Mouse (Mus musculus): ENCODE data around the gene Map4k4. TPM values are rescaled to one million over a fixed set of nuclear protein-coding genes. Genes with fewer than 3 reads are reported as not detected.

The Map4k4 gene
- polyA plus RNA-seq, 1 experiment from 2014 or later: 14.7 TPM

DNA sequence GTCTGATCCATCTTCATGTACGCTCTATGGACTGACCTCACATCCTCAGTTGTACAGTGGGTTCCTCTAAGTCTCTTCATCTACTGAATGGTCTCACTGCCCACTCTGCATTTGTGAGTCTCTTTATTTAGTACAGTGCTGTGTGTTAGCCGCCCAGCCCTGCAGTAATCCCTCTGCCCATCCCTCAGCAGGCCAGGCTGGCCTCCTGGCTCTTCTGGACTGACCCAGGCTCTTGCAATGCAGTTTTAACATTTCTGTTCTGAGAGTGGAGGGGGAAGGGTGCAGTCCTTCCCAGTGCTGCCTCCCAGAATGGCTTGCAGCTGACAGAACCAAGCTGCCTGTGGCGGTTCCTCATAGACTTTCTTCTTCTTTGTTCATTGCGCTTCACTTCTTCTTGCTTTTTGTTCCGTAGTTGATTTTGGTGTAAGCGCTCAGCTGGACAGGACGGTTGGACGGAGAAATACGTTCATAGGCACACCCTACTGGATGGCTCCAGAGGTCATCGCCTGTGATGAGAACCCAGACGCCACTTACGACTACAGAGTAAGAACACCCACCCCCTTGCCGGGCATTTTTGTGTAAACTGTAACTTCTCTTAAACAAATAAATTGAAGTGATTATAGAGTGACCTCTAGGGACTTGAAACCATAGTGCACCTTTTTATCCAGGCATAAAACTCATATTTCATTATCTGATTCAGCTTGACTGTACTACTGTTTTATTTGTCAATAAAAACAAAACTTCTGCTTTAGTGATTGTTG, 82.2 kb downstream of the Map4k4 start:
- H3K4me1 ChIP-seq (ENCODE audit: control insufficient read depth, insufficient read depth, low read length): no peaks in the 10 kb centered on the region
- no peak overlapping the region for H3K27ac ChIP-seq (ENCODE audit: low read length)
- H3K4me2 ChIP-seq (ENCODE audit: low read depth, low read length): no peak overlapping the region
- H3K9me3 ChIP-seq (replicated peaks; ENCODE audit: control insufficient read depth, low read length): no peaks in the 10 kb centered on the region
- 74% methylated on average over 13 of the region's 13 CpGs for WGBS
- no peak overlapping the region for H3K9ac ChIP-seq (ENCODE audit: low read length)
- peaks cover 34% of the 10 kb centered on the region for H3K36me3 ChIP-seq (ENCODE audit: control insufficient read depth, insufficient read depth)
- H3K27me3 ChIP-seq (ENCODE audit: control insufficient read depth, insufficient read depth, low read length): no peaks in the 10 kb centered on the region
- peak; percentile 14; the same call in 1 of the 2 replicates for ATAC-seq (replicated peaks; ENCODE audit: extremely low read depth, insufficient read depth, low FRiP score)
- H3K4me3 ChIP-seq (ENCODE audit: low read length): no peak overlapping the region

DNA sequence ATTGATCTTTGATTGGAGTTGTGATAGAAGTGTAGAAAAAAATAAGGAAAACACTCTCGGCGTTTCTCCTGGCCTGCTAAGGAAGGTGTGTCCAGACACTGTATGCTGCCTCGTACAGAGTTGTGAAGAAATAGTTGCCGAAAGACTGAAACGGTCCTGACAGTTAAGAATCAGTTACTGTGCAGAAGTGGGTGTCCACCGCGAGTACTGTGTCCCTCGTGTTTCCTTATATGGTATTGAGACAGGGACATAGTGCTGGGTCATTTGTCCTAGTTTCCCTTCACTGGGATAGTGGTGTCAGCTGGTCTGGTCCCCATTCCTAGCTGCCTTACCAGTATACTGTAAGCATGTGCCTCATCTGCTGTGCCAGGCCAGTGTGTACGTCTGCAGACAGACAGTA, 83.6 kb downstream of the Map4k4 start:
- Histone ChIP-seq H3K4me1 (ENCODE audit: control insufficient read depth, insufficient read depth, low read length) (no peaks in the 10 kb centered on the region), H3K4me3 (ENCODE audit: low read length) (no peak overlapping the region), H3K27me3 (ENCODE audit: control insufficient read depth, insufficient read depth, low read length) (no peaks in the 10 kb centered on the region), H3K9me3 (replicated peaks; ENCODE audit: control insufficient read depth, low read length) (no peaks in the 10 kb centered on the region), H3K27ac (ENCODE audit: low read length) (no peak overlapping the region), H3K9ac (ENCODE audit: low read length) (no peak overlapping the region), H3K36me3 (ENCODE audit: control insufficient read depth, insufficient read depth) (peaks cover 41% of the 10 kb centered on the region), H3K4me2 (ENCODE audit: low read depth, low read length) (no peak overlapping the region)
- 58% methylated on average over 9 of the region's 9 CpGs for WGBS
- ATAC-seq (replicated peaks; ENCODE audit: extremely low read depth, insufficient read depth, low FRiP score): no peak

DNA sequence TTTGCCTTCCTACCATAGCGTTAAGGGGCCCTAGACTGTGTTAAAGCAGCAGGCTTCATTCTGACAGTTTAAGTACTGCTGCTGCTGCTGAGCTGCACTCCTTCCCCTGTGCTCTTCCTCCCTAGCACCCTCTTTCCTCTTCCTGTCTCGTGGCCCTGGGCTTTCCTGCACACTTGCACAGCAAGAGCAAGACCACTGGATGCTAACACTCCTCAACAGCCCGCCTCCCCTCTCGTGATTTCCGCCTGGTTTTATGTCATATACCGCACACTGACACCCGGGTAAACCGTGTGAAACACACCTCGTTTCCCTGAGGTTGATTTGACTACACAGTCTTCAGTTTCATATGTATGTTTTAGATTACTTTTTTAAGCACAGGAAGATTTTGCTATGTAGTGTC, 86.1 kb downstream of the Map4k4 start:
- H3K4me3 ChIP-seq (ENCODE audit: low read length): no peak overlapping the region
- WGBS: 89% methylated on average over 9 of the region's 9 CpGs
- no peak overlapping the region for H3K27ac ChIP-seq (ENCODE audit: low read length)
- H3K4me1 ChIP-seq (ENCODE audit: control insufficient read depth, insufficient read depth, low read length): no peaks in the 10 kb centered on the region
- H3K27me3 ChIP-seq (ENCODE audit: control insufficient read depth, insufficient read depth, low read length): no peaks in the 10 kb centered on the region
- peaks cover 53% of the 10 kb centered on the region for H3K36me3 ChIP-seq (ENCODE audit: control insufficient read depth, insufficient read depth)
- ATAC-seq (replicated peaks; ENCODE audit: extremely low read depth, insufficient read depth, low FRiP score): no peak
- H3K9me3 ChIP-seq (replicated peaks; ENCODE audit: control insufficient read depth, low read length): no peaks in the 10 kb centered on the region
- H3K4me2 ChIP-seq (ENCODE audit: low read depth, low read length): no peak overlapping the region
- H3K9ac ChIP-seq (ENCODE audit: low read length): no peak overlapping the region

DNA sequence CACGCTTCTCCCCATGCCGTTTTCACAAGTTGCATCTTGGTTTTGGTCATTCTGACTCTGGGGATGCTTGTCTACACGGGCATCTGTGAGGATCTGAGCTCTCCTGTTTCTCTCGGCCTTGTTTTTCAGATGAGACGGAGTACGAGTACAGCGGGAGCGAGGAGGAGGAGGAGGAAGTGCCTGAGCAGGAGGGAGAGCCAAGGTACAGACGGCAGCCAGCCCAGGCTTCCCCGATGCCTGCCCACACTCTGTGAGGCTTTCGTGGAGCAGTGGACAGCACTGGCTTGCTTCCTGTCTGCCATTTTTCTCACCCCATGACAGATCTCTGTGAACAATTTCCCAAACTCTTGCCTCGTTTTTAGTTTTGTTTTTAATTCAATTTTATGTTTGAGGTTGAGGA, 88.1 kb downstream of the Map4k4 start:
- WGBS: 69% methylated on average over 12 of the region's 12 CpGs
- H3K27me3 ChIP-seq (ENCODE audit: control insufficient read depth, insufficient read depth, low read length): no peaks in the 10 kb centered on the region
- no peaks in the 10 kb centered on the region for H3K9me3 ChIP-seq (replicated peaks; ENCODE audit: control insufficient read depth, low read length)
- H3K36me3 ChIP-seq (ENCODE audit: control insufficient read depth, insufficient read depth): peaks cover 60% of the 10 kb centered on the region
- H3K4me1 ChIP-seq (ENCODE audit: control insufficient read depth, insufficient read depth, low read length): no peaks in the 10 kb centered on the region
- no peak overlapping the region for H3K9ac ChIP-seq (ENCODE audit: low read length)
- ATAC-seq (replicated peaks; ENCODE audit: extremely low read depth, insufficient read depth, low FRiP score): no peak
- no peak overlapping the region for H3K4me2 ChIP-seq (ENCODE audit: low read depth, low read length)
- no peak overlapping the region for H3K27ac ChIP-seq (ENCODE audit: low read length)
- no peak overlapping the region for H3K4me3 ChIP-seq (ENCODE audit: low read length)

DNA sequence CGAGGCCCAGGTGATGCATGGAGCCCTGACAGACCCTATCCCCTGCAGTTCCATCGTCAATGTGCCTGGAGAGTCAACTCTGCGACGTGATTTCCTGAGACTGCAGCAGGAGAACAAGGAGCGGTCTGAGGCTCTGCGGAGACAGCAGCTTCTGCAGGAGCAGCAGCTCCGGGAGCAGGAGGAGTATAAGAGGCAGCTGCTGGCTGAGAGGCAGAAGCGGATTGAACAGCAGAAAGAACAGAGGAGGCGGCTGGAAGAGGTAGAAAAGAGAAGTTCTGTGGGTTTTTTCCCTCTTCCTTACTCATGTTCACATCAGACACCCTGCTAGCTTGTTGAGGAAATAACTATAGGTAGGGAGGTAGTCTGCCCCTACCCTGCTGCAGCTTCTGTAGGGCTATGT, 89.3 kb downstream of the Map4k4 start:
- 96% methylated on average over 9 of the region's 9 CpGs for WGBS
- Histone ChIP-seq H3K9me3 (replicated peaks; ENCODE audit: control insufficient read depth, low read length) (no peaks in the 10 kb centered on the region), H3K4me1 (ENCODE audit: control insufficient read depth, insufficient read depth, low read length) (no peaks in the 10 kb centered on the region), H3K27me3 (ENCODE audit: control insufficient read depth, insufficient read depth, low read length) (no peaks in the 10 kb centered on the region), H3K4me2 (ENCODE audit: low read depth, low read length) (no peak overlapping the region), H3K4me3 (ENCODE audit: low read length) (no peak overlapping the region), H3K36me3 (ENCODE audit: control insufficient read depth, insufficient read depth) (peaks cover 58% of the 10 kb centered on the region), H3K27ac (ENCODE audit: low read length) (no peak overlapping the region), H3K9ac (ENCODE audit: low read length) (no peak overlapping the region)
- ATAC-seq (replicated peaks; ENCODE audit: extremely low read depth, insufficient read depth, low FRiP score): no peak

DNA sequence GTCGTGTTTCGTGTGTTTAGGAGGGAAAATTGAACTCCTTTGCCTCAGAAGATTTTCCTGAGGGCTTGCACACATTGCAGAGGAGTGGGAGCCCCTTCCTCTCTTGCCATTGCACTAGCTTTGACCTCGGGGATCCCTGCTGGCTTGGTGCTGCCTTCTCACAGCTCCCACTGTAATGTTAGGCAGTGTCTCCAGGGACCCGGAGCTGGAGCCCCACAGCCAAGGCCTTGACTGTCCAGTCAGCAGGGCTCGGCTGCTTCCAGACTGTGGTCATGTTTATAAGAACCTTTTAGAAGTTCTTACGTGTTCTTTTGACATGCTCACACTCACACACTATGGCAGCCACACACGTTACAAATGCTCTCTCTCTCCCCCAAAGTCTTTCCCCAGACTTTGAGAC, 93.2 kb downstream of the Map4k4 start:
- Histone ChIP-seq H3K27ac (ENCODE audit: low read length) (no peak overlapping the region), H3K36me3 (ENCODE audit: control insufficient read depth, insufficient read depth) (peaks cover 59% of the 10 kb centered on the region), H3K27me3 (ENCODE audit: control insufficient read depth, insufficient read depth, low read length) (no peaks in the 10 kb centered on the region), H3K9ac (ENCODE audit: low read length) (no peak overlapping the region), H3K4me1 (ENCODE audit: control insufficient read depth, insufficient read depth, low read length) (no peaks in the 10 kb centered on the region), H3K9me3 (replicated peaks; ENCODE audit: control insufficient read depth, low read length) (no peaks in the 10 kb centered on the region), H3K4me3 (ENCODE audit: low read length) (no peak overlapping the region), H3K4me2 (ENCODE audit: low read depth, low read length) (no peak overlapping the region)
- no peak for ATAC-seq (replicated peaks; ENCODE audit: extremely low read depth, insufficient read depth, low FRiP score)
- 82% methylated on average over 7 of the region's 7 CpGs for WGBS

DNA sequence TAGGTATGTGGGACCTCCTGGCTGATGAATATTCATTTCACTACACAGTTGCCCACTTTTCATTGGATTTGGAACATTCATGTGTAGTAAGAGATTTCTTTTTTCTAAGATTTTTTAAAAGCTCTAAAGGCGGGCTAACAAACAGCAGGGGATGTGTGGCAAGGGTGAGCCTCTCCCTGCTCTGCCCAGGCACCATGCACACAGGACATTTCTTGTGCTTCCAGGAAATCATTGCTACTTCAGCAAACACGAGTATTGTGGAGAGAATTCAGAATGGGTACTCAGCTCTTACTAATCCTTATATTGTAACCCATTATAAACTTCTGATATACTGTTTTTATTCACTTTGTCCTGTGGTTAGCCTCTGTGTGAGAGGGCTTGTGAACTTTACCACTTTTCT, 94.9 kb downstream of the Map4k4 start:
- H3K27ac ChIP-seq (ENCODE audit: low read length): no peak overlapping the region
- 81% methylated on average over 2 of the region's 2 CpGs for WGBS
- no peak for ATAC-seq (replicated peaks; ENCODE audit: extremely low read depth, insufficient read depth, low FRiP score)
- H3K9ac ChIP-seq (ENCODE audit: low read length): no peak overlapping the region
- peaks cover 50% of the 10 kb centered on the region for H3K36me3 ChIP-seq (ENCODE audit: control insufficient read depth, insufficient read depth)
- H3K27me3 ChIP-seq (ENCODE audit: control insufficient read depth, insufficient read depth, low read length): no peaks in the 10 kb centered on the region
- H3K4me3 ChIP-seq (ENCODE audit: low read length): no peak overlapping the region
- H3K4me2 ChIP-seq (ENCODE audit: low read depth, low read length): no peak overlapping the region
- no peaks in the 10 kb centered on the region for H3K9me3 ChIP-seq (replicated peaks; ENCODE audit: control insufficient read depth, low read length)
- H3K4me1 ChIP-seq (ENCODE audit: control insufficient read depth, insufficient read depth, low read length): no peaks in the 10 kb centered on the region

DNA sequence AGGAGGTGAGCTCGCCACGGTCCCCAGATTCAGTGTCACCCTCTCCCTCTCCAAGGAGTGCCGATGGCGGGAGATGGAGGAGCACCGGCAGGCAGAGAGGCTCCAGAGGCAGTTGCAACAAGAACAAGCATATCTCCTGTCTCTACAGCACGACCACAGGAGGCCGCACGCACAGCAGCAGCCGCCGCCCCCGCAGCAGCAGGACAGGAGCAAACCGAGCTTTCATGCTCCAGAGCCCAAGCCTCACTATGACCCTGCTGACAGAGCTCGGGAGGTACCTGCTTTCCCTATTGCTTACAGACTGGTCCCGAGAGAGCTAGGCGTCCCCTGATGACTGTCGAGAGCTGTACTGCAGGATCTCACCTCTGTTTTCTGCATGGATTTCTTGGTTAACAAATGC, 99.8 kb downstream of the Map4k4 start:
- 70% methylated on average over 16 of the region's 16 CpGs for WGBS
- Histone ChIP-seq H3K9me3 (replicated peaks; ENCODE audit: control insufficient read depth, low read length) (no peaks in the 10 kb centered on the region), H3K4me1 (ENCODE audit: control insufficient read depth, insufficient read depth, low read length) (no peaks in the 10 kb centered on the region), H3K4me2 (ENCODE audit: low read depth, low read length) (no peak overlapping the region), H3K4me3 (ENCODE audit: low read length) (no peak overlapping the region), H3K27ac (ENCODE audit: low read length) (no peak overlapping the region), H3K27me3 (ENCODE audit: control insufficient read depth, insufficient read depth, low read length) (no peaks in the 10 kb centered on the region), H3K36me3 (ENCODE audit: control insufficient read depth, insufficient read depth) (peaks cover 53% of the 10 kb centered on the region), H3K9ac (ENCODE audit: low read length) (no peak overlapping the region)
- no peak for ATAC-seq (replicated peaks; ENCODE audit: extremely low read depth, insufficient read depth, low FRiP score)

DNA sequence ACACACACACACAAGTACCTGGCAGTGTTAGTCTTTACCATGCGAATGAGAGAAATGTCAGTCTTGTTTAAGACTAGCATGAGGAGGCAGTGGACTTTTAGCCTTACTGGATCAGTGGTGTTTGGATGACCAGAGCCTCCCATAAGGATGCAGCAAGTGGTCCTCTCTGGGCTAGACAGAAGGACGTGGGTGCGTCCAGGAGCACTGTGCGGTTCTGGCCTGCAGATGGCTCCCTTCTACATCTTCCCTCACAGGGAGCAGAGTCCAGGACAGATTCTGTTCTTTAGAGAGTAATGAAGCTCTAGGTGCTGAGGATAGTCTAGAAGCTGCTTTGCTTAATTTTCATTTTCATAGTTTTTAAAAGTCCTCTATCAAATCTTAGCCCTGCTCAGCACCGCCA, 100.2 kb downstream of the Map4k4 start:
- H3K27ac ChIP-seq (ENCODE audit: low read length): no peak overlapping the region
- peak; percentile 64 for ATAC-seq (replicated peaks; ENCODE audit: extremely low read depth, insufficient read depth, low FRiP score)
- no peak overlapping the region for H3K4me2 ChIP-seq (ENCODE audit: low read depth, low read length)
- H3K27me3 ChIP-seq (ENCODE audit: control insufficient read depth, insufficient read depth, low read length): no peaks in the 10 kb centered on the region
- H3K9ac ChIP-seq (ENCODE audit: low read length): no peak overlapping the region
- no peaks in the 10 kb centered on the region for H3K9me3 ChIP-seq (replicated peaks; ENCODE audit: control insufficient read depth, low read length)
- no peaks in the 10 kb centered on the region for H3K4me1 ChIP-seq (ENCODE audit: control insufficient read depth, insufficient read depth, low read length)
- no peak overlapping the region for H3K4me3 ChIP-seq (ENCODE audit: low read length)
- 59% methylated on average over 5 of the region's 5 CpGs for WGBS
- peaks cover 56% of the 10 kb centered on the region for H3K36me3 ChIP-seq (ENCODE audit: control insufficient read depth, insufficient read depth)
